Mouse (Mus musculus) MEL (cell line): ENCODE results near the gene Pla2g3. TPM values are rescaled to one million over a fixed set of nuclear protein-coding genes. Genes with fewer than 3 reads are reported as not detected.

Experiments
- DNase-seq: peaks from one replicate; pipeline ENCODE4 v3.0.0; 2011; ENCODE audit warnings: low read depth, low spot score
- H3K27ac ChIP-seq: 2 replicates; pipeline ENCODE4 v1.5.1; 2012; ENCODE audit warnings: low read depth, mild to moderate bottlenecking, control low read depth, low read length, moderate library complexity; ENCODE audit not compliant: control insufficient read depth
- H3K27me3 ChIP-seq, 2 experiments: fragments of 150-350 bp in 1 of 2; sonication (generic) in 1 of 2; 2 replicates each; pipeline ENCODE4 v1.6.1; 2012; ENCODE audit warnings: low read length in 2 of 2, mild to moderate bottlenecking in 2 of 2, improper control_type of control experiment in 1 of 2, moderate library complexity in 1 of 2; ENCODE audit not compliant: insufficient read depth in 2 of 2, control insufficient read depth in 1 of 2
- H3K36me3 ChIP-seq, 2 experiments: 2 replicates each; pipeline ENCODE4 v1.6.1; 2012 to 2014; ENCODE audit warnings: low read length in 2 of 2, improper control_type of control experiment in 1 of 2, inconsistent platforms in 1 of 2, mild to moderate bottlenecking in 1 of 2; ENCODE audit not compliant: insufficient read depth in 2 of 2, control insufficient read depth in 1 of 2
- H3K4me1 ChIP-seq, 2 experiments: fragments of 150-350 bp in 1 of 2; sonication (generic) in 1 of 2; 2 replicates each; pipeline ENCODE4 v1.6.1; 2012; ENCODE audit warnings: low read length in 2 of 2, improper control_type of control experiment in 1 of 2, mild to moderate bottlenecking in 1 of 2; ENCODE audit not compliant: insufficient read depth in 2 of 2, control insufficient read depth in 1 of 2
- H3K4me3 ChIP-seq, 2 experiments: fragments of 150-350 bp in 1 of 2; sonication (generic) in 1 of 2; 2 replicates each; pipeline ENCODE4 v1.5.1; 2012; ENCODE audit warnings: low read depth in 2 of 2, low read length in 2 of 2, mild to moderate bottlenecking in 2 of 2, moderate library complexity in 2 of 2, control low read depth in 1 of 2, improper control_type of control experiment in 1 of 2; ENCODE audit not compliant: control insufficient read depth in 1 of 2, insufficient read depth in 1 of 2
- H3K79me2 ChIP-seq: 2 replicates; pipeline ENCODE4 v1.6.1; 2012; ENCODE audit warnings: mild to moderate bottlenecking, low read length, moderate library complexity; ENCODE audit not compliant: control insufficient read depth, poor library complexity, insufficient read depth
- H3K9ac ChIP-seq: 2 replicates; pipeline ENCODE4 v1.6.1; 2012; ENCODE audit warnings: low read depth, mild to moderate bottlenecking, control low read depth, low read length, moderate library complexity; ENCODE audit not compliant: control insufficient read depth, poor library complexity, severe bottlenecking
- H3K9me3 ChIP-seq: fragments of 150-350 bp; sonication (generic); replicated peaks from 2 replicates; pipeline ENCODE4 v1.6.1; 2012; ENCODE audit warnings: mild to moderate bottlenecking, low read length, improper control_type of control experiment, moderate library complexity; ENCODE audit not compliant: insufficient read depth
- BHLHE40 ChIP-seq: IDR thresholded peaks from 2 replicates; pipeline ENCODE4 v1.6.1; 2012; ENCODE audit warnings: low read depth, mild to moderate bottlenecking, inconsistent platforms, low read length, improper control_type of control experiment, borderline replicate concordance
- CHD1 ChIP-seq: IDR thresholded peaks from 2 replicates; pipeline ENCODE4 v1.6.1; 2012; ENCODE audit warnings: low read depth, mild to moderate bottlenecking, inconsistent platforms, low read length, improper control_type of control experiment
- CHD2 ChIP-seq: IDR thresholded peaks from 2 replicates; pipeline ENCODE4 v1.6.1; 2011; ENCODE audit warnings: low read length, improper control_type of control experiment
- CTCF ChIP-seq, 3 experiments: IDR thresholded peaks in 2 of 3; conservative IDR thresholded peaks in 1 of 3; 2 replicates each; pipeline ENCODE4 v1.5.1; 2011 to 2012; ENCODE audit warnings: low read length in 3 of 3, low read depth in 2 of 3, mild to moderate bottlenecking in 2 of 3, improper control_type of control experiment in 1 of 3, inconsistent platforms in 1 of 3, mixed read lengths in 1 of 3, moderate library complexity in 1 of 3; ENCODE audit not compliant: control insufficient read depth in 1 of 3, insufficient read depth in 1 of 3, poor library complexity in 1 of 3, severe bottlenecking in 1 of 3
- E2F4 ChIP-seq: IDR thresholded peaks from 2 replicates; pipeline ENCODE4 v1.6.1; 2011; ENCODE audit warnings: low read depth, low read length, improper control_type of control experiment, borderline replicate concordance
- ELF1 ChIP-seq: IDR thresholded peaks from 2 replicates; pipeline ENCODE4 v1.6.1; 2014; ENCODE audit warnings: low read depth, mild to moderate bottlenecking, inconsistent platforms, low read length, improper control_type of control experiment, moderate library complexity
- EP300 ChIP-seq, 2 experiments: IDR thresholded peaks; 2 replicates each; pipeline ENCODE4 v1.6.1; 2011; ENCODE audit warnings: improper control_type of control experiment in 2 of 2, low read length in 2 of 2, low read depth in 1 of 2, mild to moderate bottlenecking in 1 of 2
- ETS1 ChIP-seq: IDR thresholded peaks from 2 replicates; pipeline ENCODE4 v1.6.1; 2012; ENCODE audit warnings: low read depth, mild to moderate bottlenecking, inconsistent platforms, low read length, improper control_type of control experiment, moderate library complexity
- GABPA ChIP-seq: IDR thresholded peaks from 2 replicates; pipeline ENCODE4 v1.6.1; 2012; ENCODE audit warnings: low read depth, mild to moderate bottlenecking, inconsistent platforms, low read length, improper control_type of control experiment, moderate library complexity
- GATA1 ChIP-seq: IDR thresholded peaks from 2 replicates; pipeline ENCODE4 v1.6.1; 2011; ENCODE audit warnings: low read depth, low read length, improper control_type of control experiment
- HCFC1 ChIP-seq: IDR thresholded peaks from 2 replicates; pipeline ENCODE4 v1.6.1; 2012; ENCODE audit warnings: low read depth, mild to moderate bottlenecking, inconsistent platforms, low read length, improper control_type of control experiment, moderate library complexity
- KAT2A ChIP-seq: conservative IDR thresholded peaks from 2 replicates; pipeline ENCODE4 v1.6.1; 2012; ENCODE audit warnings: low read depth, low read length, improper control_type of control experiment, inconsistent platforms
- MEF2A ChIP-seq: IDR thresholded peaks from 2 replicates; pipeline ENCODE4 v1.6.1; 2014; ENCODE audit warnings: low read depth, mild to moderate bottlenecking, inconsistent platforms, low read length, improper control_type of control experiment; ENCODE audit not compliant: poor library complexity, insufficient replicate concordance, severe bottlenecking; ENCODE audit errors: extremely low read depth
- MXI1 ChIP-seq: IDR thresholded peaks from 2 replicates; pipeline ENCODE4 v1.6.1; 2011; ENCODE audit warnings: mild to moderate bottlenecking, low read depth, low read length, improper control_type of control experiment
- MYB ChIP-seq: IDR thresholded peaks from 2 replicates; pipeline ENCODE4 v1.6.1; 2011; ENCODE audit warnings: mild to moderate bottlenecking, low read depth, low read length, improper control_type of control experiment
- RAD21 ChIP-seq: IDR thresholded peaks from 2 replicates; pipeline ENCODE4 v1.6.1; 2011; ENCODE audit warnings: mild to moderate bottlenecking, low read depth, low read length, improper control_type of control experiment
- RCOR1 ChIP-seq: IDR thresholded peaks from 2 replicates; pipeline ENCODE4 v1.6.1; 2012; ENCODE audit warnings: low read depth, mild to moderate bottlenecking, inconsistent platforms, low read length, improper control_type of control experiment
- SIN3A ChIP-seq: IDR thresholded peaks from 2 replicates; pipeline ENCODE4 v1.6.1; 2012; ENCODE audit warnings: low read length, improper control_type of control experiment, inconsistent platforms
- SMC3 ChIP-seq: IDR thresholded peaks from 2 replicates; pipeline ENCODE4 v1.6.1; 2011; ENCODE audit warnings: low read depth, low read length, improper control_type of control experiment
- TAL1 ChIP-seq: IDR thresholded peaks from 2 replicates; pipeline ENCODE4 v1.6.1; 2012; ENCODE audit warnings: mild to moderate bottlenecking, inconsistent platforms, low read length, moderate library complexity, mixed read lengths
- TBP ChIP-seq: IDR thresholded peaks from 2 replicates; pipeline ENCODE4 v1.8.0; 2011; ENCODE audit warnings: low read depth, low read length, improper control_type of control experiment
- UBTF ChIP-seq: IDR thresholded peaks from 2 replicates; pipeline ENCODE4 v1.6.1; 2012; ENCODE audit warnings: low read depth, mild to moderate bottlenecking, inconsistent platforms, low read length, improper control_type of control experiment, moderate library complexity, borderline replicate concordance; ENCODE audit not compliant: insufficient read depth
- USF1 ChIP-seq: IDR thresholded peaks from 2 replicates; pipeline ENCODE4 v1.6.1; 2014; ENCODE audit warnings: low read depth, mild to moderate bottlenecking, inconsistent platforms, low read length, improper control_type of control experiment, moderate library complexity
- USF2 ChIP-seq, 2 experiments: IDR thresholded peaks; 2 replicates each; pipeline ENCODE4 v1.6.1; 2011 to 2012; ENCODE audit warnings: improper control_type of control experiment in 2 of 2, low read length in 2 of 2, borderline replicate concordance in 1 of 2, inconsistent platforms in 1 of 2, low read depth in 1 of 2, mild to moderate bottlenecking in 1 of 2; ENCODE audit not compliant: insufficient read depth in 1 of 2
- ZC3H11A ChIP-seq: IDR thresholded peaks from 2 replicates; pipeline ENCODE4 v1.6.1; 2012; ENCODE audit warnings: low read depth, mild to moderate bottlenecking, inconsistent platforms, low read length, improper control_type of control experiment
- ZKSCAN1 ChIP-seq: IDR thresholded peaks from 2 replicates; pipeline ENCODE4 v1.6.1; 2012; ENCODE audit warnings: low read depth, mild to moderate bottlenecking, inconsistent platforms, low read length, improper control_type of control experiment, moderate library complexity
- ZNF384 ChIP-seq: IDR thresholded peaks from 2 replicates; pipeline ENCODE4 v1.6.1; 2012; ENCODE audit warnings: low read depth, mild to moderate bottlenecking, inconsistent platforms, low read length, improper control_type of control experiment
- polyA plus RNA-seq, 2 experiments: library from polyadenylated mRNA; stranded (reverse) in 1 of 2; unstranded in 1 of 2; fragments of >175 nt in 1 of 2; fragments of >200 nt in 1 of 2; gene quantifications; 2 replicates each; pipeline versions ENCODE4 v1.2.1 to v1.2.4; 2012; ENCODE audit warnings: low replicate concordance in 2 of 2, low read depth in 1 of 2; ENCODE audit not compliant: insufficient read length in 2 of 2, insufficient read depth in 1 of 2, missing spikeins in 1 of 2
- total RNA-seq: library from RNA; depleted of rRNA; stranded (reverse); fragments of 300-350 nt; gene quantifications from 2 replicates; pipeline ENCODE4 v1.2.3, GENCODE M21; 2012

Gene Pla2g3
- total and polyA plus RNA-seq, 3 experiments, result 0.15 to 0.39 TPM; not detected in 1

DNA sequence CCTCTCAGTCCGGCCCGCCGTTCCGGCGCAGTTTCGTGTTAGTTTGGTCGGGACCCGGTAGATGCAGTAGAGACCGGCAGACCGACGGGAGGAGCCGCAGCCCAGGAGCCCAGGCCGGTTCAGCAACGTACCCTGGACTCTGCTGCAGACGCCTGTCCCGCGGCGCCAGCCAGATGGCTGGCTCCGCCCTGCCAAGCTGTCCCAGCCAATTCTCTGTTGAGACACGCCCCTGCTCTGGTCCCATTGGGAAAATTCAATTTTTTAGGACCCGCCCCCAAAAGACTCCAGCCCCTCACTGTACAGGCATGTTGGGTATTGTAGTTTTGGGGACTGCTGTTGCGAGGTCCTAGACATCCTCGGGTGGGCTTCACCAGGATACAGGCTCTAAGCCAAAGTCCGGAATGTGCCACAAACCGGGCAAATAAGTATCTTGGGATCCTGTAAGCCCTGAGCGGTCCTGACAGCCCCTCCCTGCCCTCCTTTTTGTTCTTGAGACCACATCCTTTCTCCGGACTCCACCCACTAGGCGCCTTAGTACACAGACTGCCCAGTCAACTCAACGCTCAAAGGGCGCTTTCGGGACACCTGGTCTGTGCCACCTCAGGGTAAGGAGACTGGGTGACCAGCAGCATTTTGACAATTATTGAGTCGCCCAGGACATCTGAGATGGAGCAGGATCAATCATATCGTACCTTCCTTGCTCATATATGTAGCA is 51.2 kb downstream of the Pla2g3 start (continued):
- TF ChIP-seq ZKSCAN1 (no peak), USF2 (IDR thresholded peaks at IDR 0.05; ENCODE audit: borderline replicate concordance in 1 of 2, insufficient read depth in 1 of 2, low read depth in 1 of 2, low read length in 2 of 2) (no peak)

DNA sequence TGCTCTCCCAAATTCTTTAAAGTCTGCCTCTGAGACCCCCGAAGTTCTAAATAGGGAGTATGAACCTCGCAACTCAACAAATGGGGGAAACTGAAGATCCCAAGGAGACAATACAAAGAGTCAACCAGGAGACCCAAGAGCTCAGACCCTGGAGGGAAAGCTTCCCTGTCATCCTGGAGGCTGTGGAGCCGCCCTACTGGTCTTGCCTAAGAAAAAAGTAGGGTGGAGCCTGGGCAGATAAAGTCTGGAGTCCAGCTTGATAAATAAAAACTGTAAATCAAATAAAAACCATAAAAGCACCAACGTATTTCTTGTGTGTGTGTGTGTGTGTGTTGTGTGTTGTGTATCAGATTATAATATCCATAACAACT is 51.7 kb downstream of the Pla2g3 start:
- H3K4me3 ChIP-seq, result peak overlapping the region; percentile 72 to 73
- H3K27ac ChIP-seq, result no peak overlapping the region

DNA sequence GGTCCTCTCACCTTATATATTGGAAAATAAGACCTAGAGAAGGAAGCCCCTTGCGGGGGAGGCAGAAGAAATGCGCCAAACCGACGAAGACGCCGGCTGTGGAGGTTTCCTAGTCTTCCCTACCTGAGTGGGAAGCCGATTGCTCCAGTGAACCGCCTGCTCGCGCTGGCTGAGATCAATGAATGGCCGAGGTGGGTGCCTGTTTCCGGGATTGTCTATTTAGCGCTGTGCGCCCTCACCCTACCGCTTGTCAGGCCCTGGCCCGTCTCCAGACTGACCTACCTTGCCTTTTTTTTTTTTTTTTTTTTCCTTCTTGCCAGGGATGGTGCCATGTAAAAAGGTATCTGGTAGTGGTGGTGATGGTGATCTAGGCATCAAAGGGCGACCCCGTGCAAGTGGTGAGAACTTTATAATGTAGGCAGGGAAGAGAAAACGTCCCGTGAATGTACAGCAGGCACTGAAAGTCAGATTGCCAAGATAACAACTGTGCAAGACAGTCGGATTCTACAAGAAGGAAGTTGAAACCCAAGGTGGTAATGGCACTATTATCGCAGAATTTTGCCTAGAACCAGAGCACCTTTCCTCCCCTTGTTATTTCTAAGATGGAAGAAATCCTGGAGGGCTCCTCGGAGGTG is 52.5 kb downstream of the Pla2g3 start, which contains the start of gene Smtn:
Smtn (minus strand) TSS at position 162 of the 635 bp plus-strand sequence.
- H3K27me3 ChIP-seq, result no peaks in the 10 kb centered on the region
- peaks cover 3% of the 10 kb centered on the region; the same call in 1 of the 2 replicates for H3K79me2 ChIP-seq
- TF ChIP-seq GATA1, result peak; percentile 83
- 0 out of 2 replicates have a peak, but pooled peaks have one; percentile 20 for TF ChIP-seq RCOR1
- TF ChIP-seq MYB, result no peak
- no peak for TF ChIP-seq ZC3H11A
- peak in 1 of 2 experiments; percentile 51; a peak in 1 of 4 replicates for TF ChIP-seq EP300 (IDR thresholded peaks at IDR 0.05; ENCODE audit: low read depth in 1 of 2, low read length in 2 of 2)
- no peak for TF ChIP-seq CHD2
- peak; percentile 79 for TF ChIP-seq ZNF384
- TF ChIP-seq TAL1, result no peak
- TF ChIP-seq CHD1, result 0 out of 2 replicates have a peak, but pooled peaks have one; percentile 59
- TF ChIP-seq RAD21, result no peak
- TF ChIP-seq ETS1, result peak; percentile 50; the same call in 1 of the 2 replicates
- peak; percentile 32; the same call in 1 of the 2 replicates for TF ChIP-seq ELF1
- TF ChIP-seq KAT2A, result no peak
- TF ChIP-seq MXI1, result peak; percentile 30; the same call in 1 of the 2 replicates
- no peak for TF ChIP-seq E2F4
- TF ChIP-seq UBTF, result no peak
- TF ChIP-seq BHLHE40, result 0 out of 2 replicates have a peak, but pooled peaks have one; percentile 32
- TF ChIP-seq SIN3A, result peak; percentile 54
- peak within 1 kb of the TSS; percentile 57 for H3K9ac ChIP-seq
- peak within 1 kb of the TSS; percentile 72 to 73 for H3K4me3 ChIP-seq
- H3K9me3 ChIP-seq, result no peaks in the 10 kb centered on the region
- H3K27ac ChIP-seq, result no peak within 1 kb of the TSS
- H3K36me3 ChIP-seq, result peaks cover 0 to 10% of the 10 kb centered on the region in 2 experiments; a peak in 2 of 4 replicates
- H3K4me1 ChIP-seq, result peaks cover 4 to 27% of the 10 kb centered on the region in 2 experiments
- DNase-seq, result peak; percentile 64

More for the DNA sequence above, 51.7 kb downstream of the Pla2g3 start:
- Histone ChIP-seq H3K36me3 (peaks cover 0 to 10% of the 10 kb centered on the region in 2 experiments; a peak in 2 of 4 replicates), H3K9ac (peak overlapping the region; percentile 57), H3K27me3 (no peaks in the 10 kb centered on the region), H3K4me1 (peaks cover 4 to 30% of the 10 kb centered on the region in 2 experiments), H3K79me2 (peaks cover 3% of the 10 kb centered on the region; the same call in 1 of the 2 replicates), H3K9me3 (no peaks in the 10 kb centered on the region)
- TF ChIP-seq USF2 (IDR thresholded peaks at IDR 0.05; ENCODE audit: borderline replicate concordance in 1 of 2, insufficient read depth in 1 of 2, low read depth in 1 of 2, low read length in 2 of 2) (no peak), SMC3 (no peak), SIN3A (no peak), MYB (no peak), UBTF (no peak), CTCF (IDR thresholded peaks at IDR 0.05 in 2 of 3, conservative IDR thresholded peaks at IDR 0.05 in 1 of 3; ENCODE audit: control insufficient read depth in 1 of 3, insufficient read depth in 1 of 3, low read depth in 2 of 3, low read length in 3 of 3, poor library complexity in 1 of 3, severe bottlenecking in 1 of 3) (peak; percentile 3 to 16 (median 14); a peak in 1 of 6 replicates), USF1 (no peak), TBP (no peak; the same call in 1 of the 2 replicates), HCFC1 (no peak), ETS1 (no peak), ZKSCAN1 (no peak), GABPA (no peak), GATA1 (peak; percentile 41), MEF2A (no peak), ZC3H11A (no peak), BHLHE40 (no peak)
- peak; percentile 67 for DNase-seq
